Mouse (Mus musculus): Measurements from ENCODE around the gene Hist1h2be. TPM values are rescaled to one million over a fixed set of nuclear protein-coding genes. Genes with fewer than 3 reads are reported as not detected.
"Not testable (repeated sequence)": the region's sequence is repeated elsewhere in the genome, so short reads cannot be mapped to it uniquely, and the experiment has no call there.

The Hist1h2be gene
- total RNA-seq, 2 experiments from 2014 or later, result 10.5 to 10.7 TPM

DNA sequence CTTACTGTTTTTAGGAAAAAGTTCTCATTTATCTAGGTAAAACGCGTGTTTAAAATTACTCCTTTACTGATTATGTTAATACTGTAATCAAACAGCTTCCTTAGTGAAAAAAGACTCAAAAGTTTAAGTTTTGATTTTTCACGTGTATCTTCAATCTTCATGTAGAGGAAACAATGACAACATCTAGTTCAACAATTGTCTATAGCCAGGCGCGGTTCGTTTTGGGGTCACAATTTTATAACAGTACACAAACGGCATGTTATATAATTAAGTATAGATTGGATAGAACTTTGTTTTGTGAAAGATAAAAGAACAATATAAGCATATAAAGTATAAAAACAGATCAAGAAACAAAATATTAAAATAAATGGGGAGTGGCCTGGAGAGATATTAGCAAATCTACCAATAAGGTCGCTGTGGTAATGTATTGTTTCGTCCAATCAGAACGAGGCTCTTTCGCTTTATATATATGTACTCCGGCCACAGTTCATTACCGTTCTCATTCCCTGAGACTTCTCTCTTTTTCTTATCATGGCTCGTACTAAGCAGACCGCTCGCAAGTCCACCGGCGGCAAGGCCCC is 45.6 kb downstream of the Hist1h2be start, which contains the start of gene Hist1h3d:
Gene Hist1h3d (plus strand): TSS at position 493 of the 581 bp plus-strand sequence.
- intact Hi-C loops (cut with DNase I), result no loop called here
- no peak for DNase-seq (ENCODE audit: low spot score)

DNA sequence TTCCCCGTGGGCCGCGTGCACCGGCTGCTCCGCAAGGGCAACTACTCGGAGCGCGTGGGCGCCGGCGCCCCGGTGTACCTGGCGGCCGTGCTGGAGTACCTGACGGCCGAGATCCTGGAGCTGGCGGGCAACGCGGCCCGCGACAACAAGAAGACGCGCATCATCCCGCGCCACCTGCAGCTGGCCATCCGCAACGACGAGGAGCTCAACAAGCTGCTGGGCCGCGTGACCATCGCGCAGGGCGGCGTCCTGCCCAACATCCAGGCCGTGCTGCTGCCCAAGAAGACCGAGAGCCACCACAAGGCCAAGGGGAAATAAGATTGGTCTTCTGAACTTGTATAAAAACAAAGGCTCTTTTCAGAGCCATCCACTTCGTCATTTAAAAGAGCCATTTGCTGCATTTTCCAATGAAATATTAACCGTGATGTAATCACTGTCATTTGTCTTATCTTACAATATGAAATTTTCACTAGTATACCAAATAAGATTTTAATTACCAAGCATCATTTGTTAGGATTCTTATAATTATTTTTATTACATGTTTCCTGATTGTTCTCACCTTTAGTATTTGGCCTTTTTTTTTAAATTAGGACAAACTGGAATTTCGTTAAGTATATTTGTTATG is 46.3 kb downstream of the Hist1h2be start:
- DNase-seq (ENCODE audit: low spot score); intact Hi-C loops (cut with DNase I): not testable (repeated sequence)

DNA sequence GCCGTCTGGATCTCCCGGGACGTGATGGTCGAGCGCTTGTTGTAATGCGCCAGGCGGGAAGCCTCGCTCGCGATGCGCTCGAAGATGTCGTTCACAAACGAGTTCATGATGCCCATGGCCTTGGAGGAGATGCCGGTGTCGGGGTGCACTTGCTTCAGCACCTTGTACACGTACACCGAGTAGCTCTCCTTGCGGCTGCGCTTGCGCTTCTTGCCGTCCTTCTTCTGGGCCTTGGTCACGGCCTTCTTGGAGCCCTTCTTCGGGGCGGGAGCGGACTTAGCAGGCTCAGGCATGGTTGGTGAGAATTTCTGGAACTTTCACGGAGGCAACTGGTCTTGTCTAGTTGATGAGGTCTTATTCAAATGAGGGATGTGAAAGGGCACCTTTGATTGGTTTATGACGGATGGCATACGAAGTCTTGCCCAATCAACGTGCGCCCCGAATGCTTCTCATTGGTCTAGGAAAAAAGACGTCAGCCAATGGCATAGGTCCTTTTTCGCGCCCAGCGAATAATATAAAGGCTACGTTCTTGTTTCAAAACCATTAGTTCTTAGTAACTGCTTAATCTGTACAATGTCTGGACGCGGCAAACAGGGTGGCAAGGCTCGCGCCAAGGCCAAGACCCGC is 46.9 kb downstream of the Hist1h2be start, which contains the start of the genes Hist1h2bf and Hist1h2ad:
Gene Hist1h2bf (minus strand): TSS at position 299 of the 627 bp plus-strand sequence.
Gene Hist1h2ad (plus strand): TSS at position 484 of the 627 bp plus-strand sequence.
- peak; percentile 86 for DNase-seq (ENCODE audit: low spot score)
- intact Hi-C loops (cut with DNase I), result not testable (repeated sequence)

DNA sequence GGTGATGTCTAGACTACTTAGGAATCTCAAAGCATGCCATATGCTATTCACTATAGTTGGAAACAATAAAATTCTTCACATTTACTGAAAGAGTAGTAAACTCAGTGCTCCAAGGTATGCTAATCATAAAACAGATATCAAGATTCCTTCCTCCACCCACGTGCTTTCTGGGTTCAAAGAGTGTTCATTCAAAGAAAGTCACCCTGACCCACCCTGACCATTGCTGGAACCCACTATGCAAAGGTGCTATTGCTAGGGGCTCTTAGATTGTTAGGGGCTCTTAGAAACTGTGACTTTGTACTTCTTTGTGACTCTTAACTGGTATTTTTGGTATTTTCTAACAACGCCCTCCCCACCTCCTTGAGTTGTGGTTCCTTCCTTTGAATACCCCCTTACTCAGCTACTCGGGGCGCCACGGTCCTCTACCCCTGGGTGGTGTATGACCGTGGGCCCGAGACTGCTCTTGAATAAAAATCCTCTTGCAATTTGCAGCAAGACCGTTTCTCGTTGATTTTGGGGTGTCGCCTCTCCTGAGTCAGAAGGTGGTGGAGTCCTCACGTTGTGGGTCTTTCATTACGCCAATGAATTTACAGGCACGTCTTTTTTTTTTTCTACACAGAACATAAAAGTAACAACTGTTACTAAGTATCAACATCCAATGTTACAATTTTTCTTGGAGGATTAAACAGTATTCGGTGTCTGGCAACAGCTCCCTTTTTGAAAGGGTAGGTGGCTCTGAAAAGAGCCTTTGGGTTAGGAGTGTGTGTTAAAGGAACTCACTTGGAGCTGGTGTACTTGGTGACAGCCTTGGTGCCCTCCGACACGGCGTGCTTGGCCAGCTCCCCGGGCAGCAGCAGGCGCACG is 47.7 kb downstream of the Hist1h2be start:
- intact Hi-C loops (cut with DNase I), result not testable (repeated sequence)

DNA sequence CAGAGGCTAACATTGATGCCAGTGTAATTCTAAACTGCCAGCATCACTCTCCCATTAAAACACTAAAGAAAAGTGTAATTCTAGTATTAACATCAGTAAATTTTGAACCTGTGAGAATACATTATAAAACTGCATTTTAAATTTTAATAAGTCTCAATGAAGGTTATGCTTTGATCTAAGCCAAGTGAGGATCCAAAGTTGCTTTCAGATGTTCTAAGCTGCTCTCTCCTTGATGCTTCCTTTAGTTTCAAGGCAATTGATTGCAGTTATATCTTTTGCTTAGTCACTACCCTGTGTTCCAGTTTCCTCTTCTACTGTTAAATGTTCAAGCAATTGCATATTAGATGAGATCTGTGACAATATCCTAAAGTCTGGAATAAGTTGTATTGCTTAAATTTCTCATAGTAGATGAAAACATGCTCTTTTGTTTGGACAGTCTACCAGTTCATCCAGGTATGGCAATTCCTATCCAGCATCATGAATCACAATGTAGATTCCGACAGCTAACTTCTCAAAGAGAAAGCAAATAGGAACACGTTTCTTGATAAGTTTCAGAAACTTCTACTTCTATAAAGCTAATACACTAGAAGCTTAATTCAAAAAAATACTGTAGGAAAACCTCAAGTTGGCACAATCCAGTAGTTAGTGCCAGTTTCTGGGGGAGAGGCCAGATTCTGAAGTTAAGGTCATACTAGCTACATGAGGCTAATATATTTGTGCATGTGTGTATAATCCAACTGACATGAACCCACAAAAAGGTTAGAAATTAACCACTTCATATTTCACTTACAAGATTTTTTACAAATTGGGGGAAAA is 48.5 kb downstream of the Hist1h2be start:
- intact Hi-C loops (cut with DNase I), result no loop called here
- no peak for DNase-seq (ENCODE audit: low spot score)

More for the DNA sequence above, 47.7 kb downstream of the Hist1h2be start:
- DNase-seq (ENCODE audit: low spot score), result not testable (repeated sequence)

DNA sequence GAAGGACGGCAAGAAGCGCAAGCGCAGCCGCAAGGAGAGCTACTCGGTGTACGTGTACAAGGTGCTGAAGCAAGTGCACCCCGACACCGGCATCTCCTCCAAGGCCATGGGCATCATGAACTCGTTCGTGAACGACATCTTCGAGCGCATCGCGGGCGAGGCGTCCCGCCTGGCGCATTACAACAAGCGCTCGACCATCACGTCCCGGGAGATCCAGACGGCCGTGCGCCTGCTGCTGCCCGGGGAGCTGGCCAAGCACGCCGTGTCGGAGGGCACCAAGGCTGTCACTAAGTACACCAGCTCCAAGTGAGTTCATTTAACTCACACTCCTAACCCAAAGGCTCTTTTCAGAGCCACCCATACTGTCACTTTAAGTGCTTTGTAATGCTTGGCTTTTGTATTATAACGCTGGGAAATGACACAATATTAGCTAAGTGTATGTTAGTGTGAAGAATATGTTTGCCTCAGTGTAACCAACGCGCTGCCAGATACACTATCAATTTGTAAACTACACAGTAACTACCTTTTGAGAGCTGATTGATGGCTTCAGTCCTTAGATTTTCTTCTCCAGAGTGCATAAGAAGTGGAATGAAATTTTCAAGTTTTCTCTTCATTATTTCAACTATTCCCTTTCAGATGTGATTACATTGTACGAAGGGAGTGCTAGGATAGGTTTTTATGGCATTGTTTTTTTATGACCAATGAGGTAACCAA is 49.3 kb downstream of the Hist1h2be start:
- intact Hi-C loops (cut with DNase I); DNase-seq (ENCODE audit: low spot score): not testable (repeated sequence)

DNA sequence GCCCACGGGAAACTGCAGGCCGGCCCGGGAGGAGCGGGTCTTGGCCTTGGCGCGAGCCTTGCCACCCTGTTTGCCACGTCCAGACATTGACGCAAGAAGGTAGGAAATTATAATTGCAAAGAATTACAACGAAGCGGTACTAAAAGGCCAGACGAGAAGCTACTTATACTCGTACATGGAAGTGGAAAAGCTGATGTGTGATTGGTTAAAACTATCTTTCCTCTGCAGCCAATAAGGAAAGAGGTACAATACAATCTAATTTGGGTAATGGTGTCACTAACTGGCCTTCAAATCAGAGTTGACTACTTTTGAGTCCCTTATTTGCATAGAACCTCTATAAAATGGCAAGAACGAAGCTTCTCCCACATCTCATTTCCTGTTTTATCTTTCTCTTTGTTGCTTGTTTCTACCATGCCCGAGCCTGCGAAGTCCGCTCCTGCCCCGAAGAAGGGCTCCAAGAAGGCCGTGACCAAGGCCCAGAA is 49.9 kb downstream of the Hist1h2be start, which contains the start of the genes Hist1h2ae and Hist1h2bg:
Gene Hist1h2ae (minus strand): TSS at position 199 of the 482 bp plus-strand sequence.
Gene Hist1h2bg (plus strand): TSS at position 375 of the 482 bp plus-strand sequence.
- intact Hi-C loops (cut with DNase I), result no loop called here
- peak; percentile 51 for DNase-seq (ENCODE audit: low spot score)

DNA sequence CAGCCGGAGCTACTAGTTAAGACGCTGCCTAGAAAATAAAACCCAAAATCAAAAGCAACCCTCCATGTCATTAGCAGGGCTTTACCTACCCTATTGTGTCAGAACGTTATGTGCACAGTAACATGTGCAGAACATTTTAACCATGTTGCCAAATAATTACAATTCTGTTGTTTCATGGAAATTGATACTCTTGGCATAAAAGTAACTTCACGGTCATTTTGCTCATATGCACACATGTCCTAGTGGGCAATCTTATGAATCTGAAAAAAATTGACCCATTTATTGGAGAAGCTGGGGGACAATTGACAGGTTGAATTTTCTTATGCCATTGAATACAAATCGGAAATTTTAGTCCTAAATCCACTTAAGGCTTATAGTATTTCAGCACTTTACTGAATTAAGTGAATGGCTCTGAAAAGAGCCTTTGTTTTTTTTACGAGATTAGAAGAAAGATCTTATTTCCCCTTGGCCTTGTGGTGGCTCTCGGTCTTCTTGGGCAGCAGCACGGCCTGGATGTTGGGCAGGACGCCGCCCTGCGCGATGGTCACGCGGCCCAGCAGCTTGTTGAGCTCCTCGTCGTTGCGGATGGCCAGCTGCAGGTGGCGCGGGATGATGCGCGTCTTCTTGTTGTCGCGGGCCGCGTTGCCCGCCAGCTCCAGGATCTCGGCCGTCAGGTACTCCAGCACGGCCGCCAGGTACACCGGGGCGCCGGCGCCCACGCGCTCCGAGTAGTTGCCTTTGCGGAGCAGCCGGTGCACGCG is 50.5 kb downstream of the Hist1h2be start:
- intact Hi-C loops (cut with DNase I); DNase-seq (ENCODE audit: low spot score): not testable (repeated sequence)

DNA sequence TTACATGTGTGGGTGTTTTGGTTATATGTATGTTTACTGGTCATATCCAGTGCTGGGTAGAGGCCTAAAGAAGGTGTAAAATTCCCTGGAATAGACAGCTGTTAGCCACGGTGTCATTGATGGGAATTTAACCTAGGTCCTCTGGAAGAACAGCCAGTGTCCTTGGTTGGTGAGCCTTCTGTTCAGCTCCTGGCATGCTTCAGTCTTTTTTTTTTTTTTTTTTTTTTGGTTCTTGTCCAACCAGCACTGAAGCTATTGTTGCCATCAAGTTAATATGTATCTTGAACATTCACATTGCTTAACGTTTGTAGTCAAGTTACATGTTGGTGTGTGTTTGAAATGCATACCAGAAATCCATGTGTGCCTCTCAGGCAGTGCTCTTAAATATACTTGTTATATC is 56.4 kb downstream of the Hist1h2be start:
- no peak for DNase-seq (ENCODE audit: low spot score)
- intact Hi-C loops (cut with DNase I), result no loop called here

DNA sequence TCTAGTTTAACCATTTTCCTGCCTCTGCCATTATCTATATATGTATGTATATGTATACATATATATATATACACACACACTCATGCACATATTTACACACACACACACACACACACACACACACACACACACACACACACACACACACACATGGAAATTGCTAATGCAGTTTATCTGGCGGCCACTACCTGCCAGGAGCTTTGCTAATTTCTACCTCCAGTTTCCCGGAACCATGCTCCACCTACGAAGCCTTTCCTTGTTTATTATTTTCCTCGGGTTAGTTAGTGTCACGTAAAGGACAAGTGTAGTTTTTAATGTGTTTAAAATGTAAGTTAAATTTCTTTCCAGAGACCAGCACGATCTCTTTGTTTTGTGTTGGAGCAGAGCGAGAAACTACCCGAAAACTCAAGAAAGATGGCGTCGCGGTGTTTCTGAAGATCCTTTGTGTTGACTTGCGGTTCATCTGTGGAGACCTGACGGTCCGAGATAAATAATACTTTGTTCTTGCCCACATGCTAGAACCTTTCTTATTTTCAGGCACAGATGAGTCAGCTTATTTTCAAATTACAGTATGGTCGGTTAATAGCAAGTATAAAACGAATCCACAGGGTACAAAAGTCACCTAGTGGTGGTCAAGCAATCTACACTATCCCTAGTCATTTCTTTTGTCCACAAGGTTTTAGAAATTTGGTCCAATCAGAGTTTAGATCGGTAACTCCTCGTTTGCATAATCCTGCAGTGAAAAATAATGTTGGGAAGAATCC is 58.0 kb downstream of the Hist1h2be start:
- DNase-seq (ENCODE audit: low spot score), result no peak
- intact Hi-C loops (cut with DNase I), result no loop called here

DNA sequence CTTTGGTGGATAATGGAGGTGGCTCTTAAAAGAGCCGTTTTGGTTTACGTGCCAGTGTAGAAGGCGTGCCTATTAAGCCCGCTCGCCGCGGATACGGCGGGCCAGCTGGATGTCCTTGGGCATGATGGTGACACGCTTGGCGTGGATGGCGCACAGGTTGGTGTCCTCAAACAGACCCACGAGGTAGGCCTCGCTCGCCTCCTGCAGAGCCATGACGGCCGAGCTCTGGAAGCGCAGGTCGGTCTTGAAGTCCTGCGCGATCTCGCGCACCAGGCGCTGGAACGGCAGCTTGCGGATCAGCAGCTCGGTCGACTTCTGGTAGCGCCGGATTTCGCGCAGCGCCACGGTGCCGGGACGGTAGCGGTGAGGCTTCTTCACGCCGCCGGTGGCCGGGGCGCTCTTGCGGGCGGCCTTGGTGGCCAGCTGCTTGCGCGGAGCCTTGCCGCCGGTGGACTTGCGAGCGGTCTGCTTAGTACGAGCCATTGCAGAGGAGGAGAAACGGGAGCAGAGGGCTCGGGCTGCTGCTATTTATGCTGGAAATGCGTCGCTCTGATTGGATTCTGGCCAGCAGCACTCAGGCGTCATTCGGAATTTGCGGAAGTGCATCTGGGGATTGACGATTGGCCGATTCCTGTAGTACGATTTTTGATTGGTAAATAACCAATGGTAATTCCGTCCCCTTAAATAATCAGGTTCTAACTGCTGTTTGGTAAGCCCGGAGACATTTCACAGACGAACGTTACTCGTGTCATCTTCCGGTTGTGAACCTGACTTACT is 58.9 kb downstream of the Hist1h2be start, which contains the start of gene Hist1h3e:
Gene Hist1h3e (minus strand): TSS at position 487 of the 777 bp plus-strand sequence.
- peak; percentile 86 for DNase-seq (ENCODE audit: low spot score)
- intact Hi-C loops (cut with DNase I), result not testable (repeated sequence)

DNA sequence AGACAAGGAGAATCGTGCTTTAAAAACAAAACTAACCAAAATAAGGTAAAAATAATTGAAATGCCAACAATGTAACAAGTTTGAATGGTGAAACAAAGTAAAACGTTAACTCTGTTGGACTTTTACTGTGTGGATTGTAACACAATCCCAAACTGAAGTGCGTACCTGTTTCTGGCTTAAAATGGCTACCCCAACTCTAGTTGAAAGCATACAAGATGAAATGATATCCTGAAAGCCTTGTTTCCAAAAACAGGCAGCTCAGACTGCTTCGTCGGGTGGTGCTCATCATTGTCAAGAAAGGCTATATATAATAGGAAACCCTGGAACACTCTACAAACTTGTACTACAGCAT is 59.4 kb downstream of the Hist1h2be start:
- intact Hi-C loops (cut with DNase I), result not testable (repeated sequence)

DNA sequence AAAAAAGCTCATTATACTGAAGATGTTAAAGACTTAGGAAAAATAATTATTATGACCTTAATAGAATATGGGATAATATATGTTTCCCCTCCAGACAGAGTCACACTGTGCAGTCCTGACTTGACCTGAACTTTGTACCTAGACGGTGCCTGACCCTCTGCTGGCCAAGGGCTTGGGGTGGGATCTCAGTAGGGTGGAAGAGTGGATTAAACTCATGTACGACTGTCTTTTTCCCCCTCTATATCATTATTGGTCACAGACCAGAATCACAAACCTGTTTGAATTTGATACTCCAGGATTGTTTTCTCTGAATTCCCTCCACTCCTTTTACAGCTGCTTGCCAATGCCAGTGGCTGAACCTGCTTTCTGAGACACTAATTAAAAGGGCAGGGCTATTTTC is 60.2 kb downstream of the Hist1h2be start:
- intact Hi-C loops (cut with DNase I), result not testable (repeated sequence)

More for the DNA sequence above, 59.4 kb downstream of the Hist1h2be start:
- DNase-seq (ENCODE audit: low spot score), result not testable (repeated sequence)

DNA sequence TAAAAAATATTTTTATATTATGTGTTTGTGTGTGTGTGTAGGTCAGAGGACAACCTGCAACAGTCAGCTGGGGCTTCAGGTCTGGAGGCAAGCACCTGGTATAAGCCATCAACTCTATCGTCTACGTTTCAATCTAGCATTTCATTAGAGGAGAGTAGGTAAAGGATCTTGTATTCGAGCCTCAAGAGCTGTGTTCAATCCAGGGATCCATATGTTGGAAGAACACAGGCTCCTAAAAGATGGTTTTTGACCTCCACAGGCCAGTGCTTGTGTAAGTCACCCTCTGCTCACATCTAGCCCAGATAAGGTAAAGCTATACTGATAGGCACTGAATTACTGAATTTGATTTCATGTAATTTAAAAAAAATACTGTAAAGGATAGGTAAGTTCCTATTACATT is 64.0 kb downstream of the Hist1h2be start:
- intact Hi-C loops (cut with DNase I), result no loop called here
- no peak for DNase-seq (ENCODE audit: low spot score)

More for the DNA sequence above, 60.2 kb downstream of the Hist1h2be start:
- not testable (repeated sequence) for DNase-seq (ENCODE audit: low spot score)

DNA sequence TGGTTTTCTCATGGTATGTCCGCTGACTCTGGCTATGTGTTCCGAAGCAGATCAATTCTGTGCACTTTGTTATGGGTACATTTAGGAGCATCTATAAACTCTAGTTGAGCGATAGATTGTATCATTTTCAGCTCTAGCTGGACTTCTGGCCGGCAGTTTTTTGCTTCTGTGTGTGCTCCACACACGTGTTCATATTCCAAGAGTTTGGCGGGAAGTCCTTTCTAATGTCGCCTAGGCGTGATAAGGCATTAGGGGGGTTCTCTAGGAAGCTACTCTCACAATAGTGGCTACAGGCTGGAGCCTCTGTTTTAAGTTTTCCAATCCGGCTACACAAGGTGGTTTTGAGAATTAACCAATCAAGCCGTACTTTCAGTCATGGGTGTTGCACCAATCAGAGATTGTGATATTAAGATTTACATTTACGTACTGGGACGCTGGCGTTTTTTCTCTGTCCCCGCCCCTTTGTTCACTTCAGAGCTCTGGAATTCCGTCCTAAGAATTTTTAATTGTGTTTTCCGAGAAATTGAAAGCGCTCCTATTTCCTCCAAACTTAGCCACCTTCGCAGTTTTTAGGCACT is 65.0 kb downstream of the Hist1h2be start:
- DNase-seq (ENCODE audit: low spot score), result peak; percentile 45
- intact Hi-C loops (cut with DNase I), result no loop called here
